8 mouse cellular contexts compared by ENCODE assay signal in genomic region chr15:11064160-11064557, GRCm38 (mm10). TPM values are rescaled to one million over a fixed set of nuclear protein-coding genes. Genes with fewer than 3 reads are reported as not detected.
DNase-seq lines count a peak whose midpoint lies in the region; ATAC-seq and TF ChIP-seq lines count a peak whose summit lies in the region.

No protein-coding gene starts in this region.

- peak; percentile 69 for DNase-seq in lung, postnatal 0 days (ENCODE audit: low spot score)
- DNase-seq in lung, adult 2 months, result no peak
- no peak for DNase-seq in forebrain, embryonic 14.5 days (ENCODE audit: low spot score)
- DNase-seq in kidney, postnatal 10 days, result peak; percentile 17
- DNase-seq in skeletal muscle tissue, adult 2 months (ENCODE audit: low read depth, low spot score), result peak; percentile 63
- no peak for DNase-seq in left cerebral cortex, adult 18-20 months (ENCODE audit: low spot score in 2 of 2)
- no peak for DNase-seq in spleen, postnatal 4 days (ENCODE audit: low spot score in 2 of 2)

- peak overlapping the region; percentile 65 for H3K4me2 ChIP-seq in lung, postnatal 0 days (replicated peaks; ENCODE audit: low read depth, low read length)
- H3K4me2 ChIP-seq in forebrain, embryonic 14.5 days (ENCODE audit: low read length), result peak overlapping the region; percentile 52; the same call in 1 of the 2 replicates

- H3K27ac ChIP-seq in lung, postnatal 0 days (ENCODE audit: low read length), result peak overlapping the region; percentile 66; the same call in 1 of the 2 replicates
- H3K27ac ChIP-seq in forebrain, embryonic 14.5 days (ENCODE audit: low read depth, low read length), result no peak overlapping the region

- no peak overlapping the region for H3K4me3 ChIP-seq in lung, postnatal 0 days (ENCODE audit: low read depth, low read length)
- H3K4me3 ChIP-seq in lung, adult 2 months (replicated peaks; ENCODE audit: extremely low read depth, low read depth, low read length), result no peak overlapping the region
- H3K4me3 ChIP-seq in forebrain, embryonic 14.5 days (ENCODE audit: low read depth, low read length), result no peak overlapping the region

- no peak overlapping the region for H3K9ac ChIP-seq in lung, postnatal 0 days (replicated peaks; ENCODE audit: low read depth)
- peak overlapping the region; percentile 29; the same call in 1 of the 2 replicates for H3K9ac ChIP-seq in forebrain, embryonic 14.5 days (ENCODE audit: low read length)

- TF ChIP-seq POLR2A in lung, adult 2 months (IDR thresholded peaks at IDR 0.05; ENCODE audit: borderline replicate concordance, extremely low read depth, low read depth, low read length), result no peak

- peak; percentile 54 for ATAC-seq in lung, postnatal 0 days
- ATAC-seq in forebrain, embryonic 14.5 days, result peak; percentile 11; the same call in 1 of the 2 replicates
- ATAC-seq in activated CD4-positive, CD25-positive, alpha-beta regulatory T cell, adult 4 months, result no peak

- no peaks in the 10 kb centered on the region for H3K27me3 ChIP-seq in lung, postnatal 0 days (replicated peaks; ENCODE audit: insufficient read depth, low read length)
- no peaks in the 10 kb centered on the region for H3K27me3 ChIP-seq in forebrain, embryonic 14.5 days (replicated peaks; ENCODE audit: control insufficient read depth, insufficient read depth, low read length)

- TF ChIP-seq EP300 in lung, postnatal 0 days (IDR thresholded peaks at IDR 0.05), result no peak

- H3K9me3 ChIP-seq in lung, postnatal 0 days (ENCODE audit: low read length), result no peaks in the 10 kb centered on the region
- H3K9me3 ChIP-seq in forebrain, embryonic 14.5 days (replicated peaks; ENCODE audit: control insufficient read depth, low read length), result no peaks in the 10 kb centered on the region

- WGBS in lung, postnatal 0 days, result 0% methylated on average over 1 of the region's 2 CpGs
- 3% methylated on average over 2 of the region's 2 CpGs for WGBS in lung, adult 2 months
- 17% methylated on average over 2 of the region's 2 CpGs for WGBS in forebrain, embryonic 14.5 days

- TF ChIP-seq CTCF in lung, postnatal 0 days (IDR thresholded peaks at IDR 0.05), result no peak
- TF ChIP-seq CTCF in lung, adult 2 months (IDR thresholded peaks at IDR 0.05; ENCODE audit: insufficient read depth, low read length), result no peak

- no peaks in the 10 kb centered on the region; the same call in 1 of the 2 replicates for H3K4me1 ChIP-seq in lung, postnatal 0 days (ENCODE audit: insufficient read depth, low read depth, low read length)
- peaks cover 9% of the 10 kb centered on the region for H3K4me1 ChIP-seq in lung, adult 2 months (ENCODE audit: control insufficient read depth, insufficient read depth, low read length)
- 0 out of 2 replicates have a peak, but pooled peaks cover 11% of the 10 kb centered on the region for H3K4me1 ChIP-seq in forebrain, embryonic 14.5 days (ENCODE audit: control insufficient read depth, insufficient read depth, low read length)

- H3K36me3 ChIP-seq in lung, postnatal 0 days (ENCODE audit: insufficient read depth, low read length), result no peaks in the 10 kb centered on the region
- no peaks in the 10 kb centered on the region for H3K36me3 ChIP-seq in forebrain, embryonic 14.5 days (ENCODE audit: control insufficient read depth, insufficient read depth, low read length)

RNA-seq across cellular contexts. Expression of gene Adamts12, which starts 0.4 kb away (rescaled TPM):
- polyA plus RNA-seq in lung, postnatal 0 days (2015; fragmentation: Nextera tagmentation; extraction: Ambion mirVana), result 1.9 and 2.2 TPM in 2 replicates
- 0.74 and 1.2 TPM in 2 replicates for polyA plus RNA-seq in lung, adult 2 months (2012; rRNA removed)
- 0.88 and 1.4 TPM in 2 replicates for polyA plus RNA-seq in forebrain, embryonic 14.5 days (2014; fragmentation: Nextera tagmentation; extraction: Ambion mirVana)
- total RNA-seq in left cerebral cortex, adult 18-20 months (2021), result under 1 TPM; 0.19 to 0.28 TPM
- under 1 TPM in 1 of 2 experiments, not detected in 1; 0.08 TPM for polyA plus RNA-seq in activated CD4-positive, CD25-positive, alpha-beta regulatory T cell, adult 4 months (2017; shearing (Covaris generic))

RNA-seq across cellular contexts. Expression of gene Rxfp3, which starts 26.4 kb away (rescaled TPM):
- 0.05 TPM in 1 of 2 replicates, not detected in the other for polyA plus RNA-seq in lung, postnatal 0 days (2015; fragmentation: Nextera tagmentation; extraction: Ambion mirVana)
- polyA plus RNA-seq in lung, adult 2 months (2012; rRNA removed), result not detected in 2 replicates
- polyA plus RNA-seq in forebrain, embryonic 14.5 days (2014; fragmentation: Nextera tagmentation; extraction: Ambion mirVana), result 1.2 TPM in 2 replicates
- total RNA-seq in left cerebral cortex, adult 18-20 months (2021), result 1 to 10 TPM; 2.5 to 3.6 TPM
- not detected for polyA plus RNA-seq in activated CD4-positive, CD25-positive, alpha-beta regulatory T cell, adult 4 months (2017; shearing (Covaris generic))

Comparison
In these comparisons a context has a peak if more than half of its experiments do, and no peak if none do; other contexts are left out.
1. DNase-seq: peak in lung, postnatal 0 days (single experiment), kidney, postnatal 10 days (single experiment) and skeletal muscle tissue, adult 2 months (single experiment); none in lung, adult 2 months (single experiment), forebrain, embryonic 14.5 days (single experiment), left cerebral cortex, adult 18-20 months (0 of 2) and spleen, postnatal 4 days (0 of 2).